Mouse (Mus musculus): ENCODE measurements around the gene Gm9964.

DNA sequence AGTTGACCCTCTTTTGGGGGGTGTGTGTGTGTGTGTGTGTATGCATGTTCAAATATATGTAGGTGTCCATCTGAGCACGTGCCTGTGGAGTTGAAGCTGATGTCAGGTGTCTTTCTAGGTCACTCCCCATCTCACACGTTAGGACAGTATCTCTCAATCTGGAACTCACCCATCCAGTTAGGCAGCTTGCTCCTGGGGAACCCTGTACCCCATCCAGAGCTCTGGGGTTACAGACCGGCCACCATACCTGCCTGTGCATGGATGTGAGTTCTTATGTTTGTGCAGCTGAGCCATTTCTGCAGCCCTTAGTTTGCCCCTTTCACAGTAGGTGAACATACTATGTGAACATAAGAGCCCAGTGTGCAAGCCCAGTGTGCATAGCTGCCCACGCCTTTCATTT lies 23.7 kb downstream of the Gm9964 start:
- TF ChIP-seq CHD2 (IDR thresholded peaks at IDR 0.05; ENCODE audit: low read depth, low read length) (no peak), ZC3H11A (IDR thresholded peaks at IDR 0.05; ENCODE audit: borderline replicate concordance, low read depth, low read length) (no peak), MAFK (IDR thresholded peaks at IDR 0.05; ENCODE audit: insufficient read depth, low read depth, low read length) (no peak)
